Mouse (Mus musculus): ENCODE results near the gene Capn8.

- no peak for TF ChIP-seq POLR2A (IDR thresholded peaks at IDR 0.05; ENCODE audit: low read depth, low read length)
- no peak for TF ChIP-seq CTCF (IDR thresholded peaks at IDR 0.05; ENCODE audit: extremely low read depth, insufficient read depth, insufficient read length, insufficient replicate concordance)
These were observed 22.7 kb upstream of the Capn8 start for GRCm38 (mm10) chr1:182542110-182542509.

All from spleen, adult 2 months (tissue).